Mouse (Mus musculus): ENCODE measurements around the gene Nrxn3.
A peak's percentile ranks its signal among the peaks of the same experiment; 100 is the strongest.

Gene Nrxn3

DNA sequence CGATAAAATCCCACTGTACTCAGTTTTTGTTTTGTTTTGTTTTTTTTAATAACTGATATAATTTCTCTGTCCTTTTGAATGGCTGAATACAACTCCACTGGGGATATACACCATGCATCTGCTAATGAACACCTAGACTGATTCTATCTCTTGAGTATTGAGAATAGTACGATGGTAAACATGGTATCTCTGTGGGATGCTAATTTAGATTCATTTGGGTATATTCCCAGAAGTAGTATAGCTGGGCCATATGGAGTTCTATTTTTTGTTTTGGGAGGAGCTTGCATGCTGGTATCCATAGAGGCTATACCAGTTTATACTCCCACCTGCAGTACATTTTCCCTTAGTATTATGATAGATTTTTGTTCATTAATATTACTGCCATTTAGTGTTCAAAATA is 217.0 kb downstream of the Nrxn3 start:
- DNase-seq = no peak

GRCm38 (mm10) chr12:88944967-88945366 is 222.3 kb downstream of the Nrxn3 start:
- no peak for DNase-seq

DNA sequence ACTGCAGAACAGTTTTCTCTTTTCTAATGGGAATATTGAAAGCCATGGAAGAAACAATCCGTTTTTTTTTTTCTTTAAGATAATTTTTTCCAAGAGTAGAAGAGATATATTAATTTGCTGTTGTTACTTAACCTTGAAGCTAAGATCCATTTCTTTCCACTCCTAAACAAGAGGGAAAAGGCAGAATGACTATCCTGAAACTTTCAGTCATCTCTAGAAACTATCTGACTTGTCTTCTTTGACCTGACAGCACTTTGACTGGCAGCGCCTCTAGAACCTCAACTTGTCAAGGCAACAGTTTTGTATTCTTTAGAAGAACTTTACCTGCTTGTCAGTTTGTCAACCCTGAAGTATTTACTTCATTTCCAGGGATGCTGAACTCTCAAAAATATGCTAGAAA is 227.2 kb downstream of the Nrxn3 start:
- DNase-seq = no peak

DNA sequence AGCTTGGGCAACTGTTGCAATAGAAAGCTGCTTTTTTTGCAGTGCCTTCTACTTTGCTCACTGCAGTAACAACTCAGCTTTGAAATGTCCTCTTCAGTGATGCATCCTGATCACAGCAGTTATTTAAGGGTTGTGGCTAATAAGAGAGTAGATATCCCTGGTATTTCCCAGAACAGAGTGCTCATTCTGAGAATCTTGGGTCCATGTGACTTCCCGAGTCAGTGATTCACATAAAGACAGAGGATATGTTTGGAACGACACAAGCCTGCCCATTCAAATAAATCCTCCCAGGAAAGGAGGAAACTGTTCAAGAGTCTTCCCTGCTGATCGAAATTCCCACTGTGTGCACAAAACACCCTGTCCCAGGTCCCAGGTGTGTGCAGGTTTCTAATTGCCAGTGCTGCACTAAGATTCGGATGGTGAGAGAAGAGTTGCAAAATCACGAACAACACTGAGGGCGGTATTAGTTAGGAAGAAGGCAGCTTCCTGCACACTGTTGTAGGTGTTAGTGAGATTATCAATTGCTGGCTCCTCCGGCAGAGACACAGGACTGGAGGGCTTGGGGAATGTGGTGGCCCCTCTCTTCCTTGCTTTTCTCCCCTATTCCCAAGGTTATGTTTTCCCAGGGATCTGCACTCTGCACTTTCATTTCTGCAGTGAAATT is 230.4 kb downstream of the Nrxn3 start:
- DNase-seq = no peak

DNA sequence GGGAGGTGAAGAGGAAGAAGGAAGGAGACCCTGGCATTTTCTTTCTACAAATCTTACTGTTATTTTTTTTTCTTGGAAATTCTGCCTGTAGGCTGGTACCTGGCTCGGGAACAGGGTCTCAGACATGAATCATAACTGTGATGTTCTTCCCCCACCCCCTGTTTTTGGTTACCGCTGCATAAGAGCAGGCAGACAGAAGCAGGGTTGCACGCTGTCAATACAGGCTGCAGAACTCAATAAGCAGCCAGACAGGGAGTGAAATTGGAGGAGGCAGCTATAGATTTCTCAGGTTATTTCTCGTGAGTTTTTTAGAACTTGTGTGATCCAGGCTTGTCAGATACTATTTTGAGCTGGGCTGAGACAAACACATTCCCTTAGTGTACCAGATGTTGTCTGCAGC is 231.1 kb downstream of the Nrxn3 start:
- DNase-seq = no peak

- peak; percentile 10 for DNase-seq
These were observed 234.8 kb downstream of the Nrxn3 start for GRCm38 (mm10) chr12:88957431-88957830.

DNA sequence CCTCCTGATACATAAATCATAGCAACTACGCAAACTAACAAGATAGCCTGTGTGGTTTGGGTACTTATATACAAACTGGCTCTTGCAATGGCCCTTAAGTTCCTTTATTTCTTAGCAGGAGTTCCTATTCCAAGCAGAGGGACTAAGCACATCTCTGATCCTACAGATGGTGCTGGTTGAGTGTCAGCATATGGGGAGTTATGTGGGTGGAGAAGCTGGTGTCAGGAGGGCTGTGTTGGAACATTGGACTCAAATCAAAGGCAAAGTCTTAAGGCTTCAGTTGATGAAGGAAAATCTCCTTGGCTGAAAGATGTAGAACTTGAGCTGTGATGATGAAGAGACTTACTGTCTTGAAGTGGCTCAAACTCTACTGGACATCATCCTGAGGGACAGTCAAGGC is 238.1 kb downstream of the Nrxn3 start:
- no peak for DNase-seq

- no peak for DNase-seq
These were observed 243.7 kb downstream of the Nrxn3 start for GRCm38 (mm10) chr12:88966329-88966728.

DNA sequence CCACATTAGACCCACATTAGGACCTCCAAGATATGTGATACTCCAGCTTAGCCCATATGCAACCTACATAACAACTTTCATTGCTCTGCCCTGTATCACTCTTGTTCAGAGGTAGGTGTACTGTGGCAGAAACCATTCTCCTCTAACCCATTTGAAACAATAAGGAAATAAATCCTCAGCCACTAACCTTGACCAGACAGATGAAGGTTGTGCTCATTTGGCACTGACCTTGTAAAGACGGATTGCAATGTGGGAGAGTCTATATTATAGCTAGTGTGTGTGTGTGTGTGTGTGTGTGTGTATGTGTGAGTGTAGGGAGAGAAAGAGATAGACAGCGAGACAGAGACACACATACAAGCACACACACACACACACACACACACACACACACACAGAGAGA is 253.9 kb downstream of the Nrxn3 start:
- no peak for DNase-seq

DNA sequence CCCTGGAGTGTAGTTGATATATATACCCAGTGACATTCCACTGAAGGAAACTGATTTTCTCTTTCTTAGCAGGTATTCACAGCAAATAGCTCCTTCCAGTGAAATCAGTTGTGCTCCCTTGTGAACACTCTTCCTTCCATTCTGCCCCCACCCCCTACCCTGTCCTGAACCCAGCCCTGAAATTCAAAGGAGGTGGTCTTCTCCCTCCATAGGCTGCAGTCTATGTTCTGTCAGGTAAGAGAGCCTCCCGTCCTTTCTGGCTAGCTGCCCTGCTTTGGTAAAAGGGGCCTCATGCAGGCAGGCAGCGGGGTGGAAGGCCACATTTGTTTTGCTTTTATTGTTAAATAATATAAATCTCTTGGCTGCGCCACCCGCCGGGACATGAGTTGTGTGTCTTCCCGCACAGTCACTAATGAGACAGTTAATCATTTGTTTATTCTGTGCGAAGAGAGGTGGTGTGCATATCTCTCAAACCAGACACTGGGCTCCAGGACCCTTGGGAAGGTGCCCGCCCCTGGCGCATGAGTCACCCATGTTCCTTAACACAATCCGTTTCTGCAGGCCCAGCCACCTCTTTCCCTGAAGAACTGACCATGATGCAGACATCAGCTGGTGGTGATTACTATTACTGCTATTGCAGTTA is 261.1 kb downstream of the Nrxn3 start:
- DNase-seq = no peak

DNA sequence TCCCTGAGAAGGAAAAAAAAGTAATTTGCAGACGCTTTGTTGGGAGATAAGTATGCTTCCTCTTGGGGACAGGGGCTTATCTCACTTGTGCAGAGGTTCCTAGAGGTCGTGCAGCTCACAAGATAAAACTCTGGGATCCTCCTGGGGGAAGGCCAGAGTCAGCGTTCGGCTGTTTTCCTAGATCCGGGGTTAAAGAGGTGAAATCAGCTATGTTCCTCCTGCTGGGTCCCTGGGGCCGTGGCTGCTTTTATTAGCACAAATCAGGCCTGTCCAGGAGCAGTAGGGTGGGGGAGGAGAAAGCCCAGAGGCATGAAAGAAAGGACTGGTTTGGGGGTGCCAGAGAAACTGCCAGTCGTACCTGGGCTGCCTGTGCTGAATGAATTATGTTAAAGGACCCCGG is 261.7 kb downstream of the Nrxn3 start:
- peak; percentile 5 for DNase-seq

GRCm38 (mm10) chr12:88984804-88985203 is 262.1 kb downstream of the Nrxn3 start:
- no peak for DNase-seq

DNA sequence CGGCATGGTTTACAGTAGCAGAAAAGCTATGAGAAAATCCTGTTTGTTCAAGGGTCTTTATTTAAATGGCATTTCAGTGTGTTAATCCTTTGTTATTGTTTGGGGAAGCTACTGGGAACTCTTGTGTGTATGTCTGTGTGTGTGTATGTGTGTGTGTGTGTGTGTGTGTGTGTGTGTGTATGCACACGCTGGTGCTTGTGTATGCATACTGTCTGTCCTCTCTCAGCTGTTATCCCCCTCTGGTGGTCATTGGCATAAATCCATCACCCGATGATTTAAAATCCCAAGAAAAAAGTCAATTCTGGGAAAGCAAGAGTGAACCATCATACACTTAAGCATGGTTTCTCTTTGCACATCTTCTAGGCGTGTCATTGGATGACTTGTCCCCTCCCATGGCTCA is 264.4 kb downstream of the Nrxn3 start:
- DNase-seq = no peak

DNA sequence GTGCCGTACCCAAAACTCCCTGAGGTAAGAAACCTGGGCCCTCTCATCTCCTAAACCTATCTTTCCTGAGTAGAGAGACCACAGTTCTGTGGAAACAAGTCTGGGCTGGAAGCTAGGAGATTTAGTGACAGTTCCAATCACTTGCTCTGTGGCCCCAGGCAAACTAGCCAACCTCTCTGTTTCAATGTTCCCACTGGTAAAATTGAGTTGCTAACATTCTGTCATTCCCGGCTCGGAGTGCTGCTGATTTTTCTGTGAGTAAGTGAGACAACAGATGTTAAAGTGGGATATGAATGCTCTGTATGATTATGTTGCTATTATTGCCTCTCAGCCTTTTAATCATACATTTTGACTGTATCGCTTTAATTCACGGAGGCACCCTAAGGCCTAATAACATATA is 268.1 kb downstream of the Nrxn3 start:
- no peak for DNase-seq

DNA sequence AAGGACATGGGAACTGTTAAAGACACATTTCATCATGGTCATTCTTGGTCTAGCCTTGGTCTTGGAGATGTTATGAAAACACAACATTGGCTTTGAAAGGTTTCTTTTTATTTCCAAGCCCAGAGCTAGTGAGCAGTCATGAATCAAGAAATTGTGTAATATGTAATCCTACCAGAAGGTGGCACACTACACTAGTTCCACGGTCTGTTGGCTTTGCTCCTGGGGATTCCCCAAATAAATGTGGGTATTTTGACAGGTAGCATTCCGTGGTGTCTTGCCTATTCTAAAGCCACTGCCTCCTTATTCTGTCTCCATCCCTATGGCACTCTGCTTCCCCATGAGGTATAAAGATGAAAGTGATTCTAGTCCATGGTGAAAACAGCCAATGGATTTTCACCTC is 269.5 kb downstream of the Nrxn3 start:
- DNase-seq = no peak

- no peak for DNase-seq
These were observed 271.1 kb downstream of the Nrxn3 start for GRCm38 (mm10) chr12:88993788-88994187.

DNA sequence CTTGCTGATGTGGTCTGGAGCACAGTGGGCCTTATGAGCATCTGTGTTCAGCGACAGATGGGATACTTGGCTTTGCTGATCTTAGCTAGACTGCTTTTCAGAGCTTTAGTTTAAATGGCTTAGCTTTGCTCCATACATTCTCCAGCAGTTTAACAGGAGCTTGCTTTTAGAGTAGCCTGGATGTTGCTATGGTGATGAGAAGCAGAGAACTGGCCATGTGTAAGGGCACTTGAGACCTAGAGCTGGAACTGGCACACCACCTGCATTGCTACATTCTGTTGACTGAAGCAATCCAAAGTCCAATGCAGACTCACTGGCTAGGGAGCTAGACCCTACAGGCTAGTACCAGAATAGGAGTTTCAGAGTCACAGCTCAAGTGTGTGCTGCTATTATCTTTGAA is 293.8 kb downstream of the Nrxn3 start:
- no peak for DNase-seq

- DNase-seq = no peak
These were observed 302.5 kb downstream of the Nrxn3 start for GRCm38 (mm10) chr12:89025180-89025579.

GRCm38 (mm10) chr12:89035984-89036618 is 313.4 kb downstream of the Nrxn3 start:
- DNase-seq = no peak

- no peak for DNase-seq
These were observed 317.5 kb downstream of the Nrxn3 start for GRCm38 (mm10) chr12:89040151-89040550.

DNA sequence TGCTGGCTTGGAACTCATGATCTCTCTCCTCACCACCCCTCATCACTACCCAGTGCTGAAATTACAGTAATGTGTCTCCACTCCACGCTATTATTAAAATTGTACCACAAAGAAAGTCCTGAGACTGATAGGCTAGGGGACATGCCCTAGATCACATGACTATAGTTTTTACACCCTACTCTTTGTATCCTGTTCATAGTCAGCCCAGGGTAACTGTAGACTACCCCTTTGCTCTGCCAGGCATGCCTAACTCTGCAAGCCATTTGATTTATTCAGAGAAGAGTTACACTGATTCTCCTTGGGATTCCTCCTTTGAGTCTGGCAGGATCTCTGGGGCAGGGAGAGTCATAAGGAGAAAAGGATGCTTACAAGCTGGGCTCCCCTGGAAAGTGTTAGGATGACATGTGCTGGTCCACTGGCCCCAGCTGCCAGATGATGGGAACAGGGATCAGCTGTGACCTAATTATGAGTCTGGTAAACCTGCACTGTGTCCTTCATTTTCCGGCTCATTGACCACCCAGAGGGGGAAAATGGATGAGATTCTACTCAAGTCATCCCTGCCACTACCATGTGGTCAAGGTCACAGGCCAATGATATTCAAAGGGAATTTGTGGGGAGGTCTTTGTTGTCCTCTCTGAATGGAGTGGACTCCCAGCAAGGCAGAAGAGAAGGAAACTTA is 318.9 kb downstream of the Nrxn3 start:
- DNase-seq = no peak

- DNase-seq = peak; percentile 1
These were observed 326.6 kb downstream of the Nrxn3 start for GRCm38 (mm10) chr12:89049279-89049678.

- no peak for DNase-seq
These were observed 327.0 kb downstream of the Nrxn3 start for GRCm38 (mm10) chr12:89049686-89050085.

GRCm38 (mm10) chr12:89072436-89072835 is 349.8 kb downstream of the Nrxn3 start:
- no peak for DNase-seq

All from kidney, postnatal 14 days (tissue).